ENCODE assay signal across 11 mouse cellular contexts in genomic region chr6:124914511-124914910, GRCm38 (mm10). TPM values are rescaled to one million over a fixed set of nuclear protein-coding genes. Genes with fewer than 3 reads are reported as not detected.
DNase-seq lines count a peak whose midpoint lies in the region; ATAC-seq and TF ChIP-seq lines count a peak whose summit lies in the region.
"Had no signal": no experiment of that assay in that cellular context is flagged by ENCODE, and none has a peak within 500 bp of the region (broad histone marks: within the 10 kb centered on the region; RNA-seq: fewer than 3 reads in every experiment).

No protein-coding gene starts in this region.

- H3K4me1 ChIP-seq in liver, adult 2 months (ENCODE audit: control insufficient read depth, insufficient read depth, low read length), result peaks cover 28% of the 10 kb centered on the region
- peaks cover 20% of the 10 kb centered on the region for H3K4me1 ChIP-seq in liver, postnatal 0 days (ENCODE audit: insufficient read depth)
- peaks cover 31% of the 10 kb centered on the region for H3K4me1 ChIP-seq in forebrain, embryonic 11.5 days (replicated peaks; ENCODE audit: control insufficient read depth, insufficient read depth, low read length)
- peaks cover 44% of the 10 kb centered on the region for H3K4me1 ChIP-seq in hindbrain, embryonic 14.5 days (replicated peaks; ENCODE audit: control insufficient read depth, insufficient read depth, low read length)
- peaks cover 11% of the 10 kb centered on the region; the same call in 1 of the 2 replicates for H3K4me1 ChIP-seq in midbrain, postnatal 0 days (ENCODE audit: insufficient read depth, low read length)

- TF ChIP-seq EP300 in liver, postnatal 0 days (IDR thresholded peaks at IDR 0.05; ENCODE audit: low read depth), result no peak

- TF ChIP-seq CTCF in liver, adult 2 months (IDR thresholded peaks at IDR 0.05; ENCODE audit: low read depth, low read length), result no peak
- no peak for TF ChIP-seq CTCF in liver, postnatal 0 days (IDR thresholded peaks at IDR 0.05; ENCODE audit: low read depth)
- no peak for TF ChIP-seq CTCF in midbrain, postnatal 0 days (IDR thresholded peaks at IDR 0.05)

- H3K27ac ChIP-seq in liver, adult 2 months (replicated peaks; ENCODE audit: insufficient read depth, low read depth, low read length), result peak overlapping the region; percentile 94
- H3K27ac ChIP-seq in liver, postnatal 0 days (ENCODE audit: low read depth), result no peak overlapping the region
- H3K27ac ChIP-seq in forebrain, embryonic 11.5 days (ENCODE audit: low read depth, low read length), result peak overlapping the region; percentile 41; the same call in 1 of the 2 replicates
- H3K27ac ChIP-seq in hindbrain, embryonic 14.5 days, result peak overlapping the region; percentile 100
- H3K27ac ChIP-seq in midbrain, postnatal 0 days (ENCODE audit: low read depth, low read length), result 0 out of 2 replicates have a peak overlapping the region, but pooled peaks have one; percentile 100

- 82% methylated on average over 7 of the region's 7 CpGs for WGBS in liver, adult 2 months
- 85% methylated on average over 7 of the region's 7 CpGs for WGBS in liver, postnatal 0 days (ENCODE audit: insufficient replicate concordance)
- 83% methylated on average over 7 of the region's 7 CpGs for WGBS in forebrain, embryonic 11.5 days
- WGBS in hindbrain, embryonic 14.5 days, result 82% methylated on average over 7 of the region's 7 CpGs
- 75% methylated on average over 7 of the region's 7 CpGs for WGBS in midbrain, postnatal 0 days

- no peaks in the 10 kb centered on the region for H3K27me3 ChIP-seq in liver, adult 2 months (ENCODE audit: control insufficient read depth, insufficient read depth, low read length)
- peaks cover 45% of the 10 kb centered on the region for H3K27me3 ChIP-seq in liver, postnatal 0 days (ENCODE audit: insufficient read depth, low read length)
- peaks cover 9% of the 10 kb centered on the region for H3K27me3 ChIP-seq in forebrain, embryonic 11.5 days (ENCODE audit: control insufficient read depth, insufficient read depth, low read length)
- H3K27me3 ChIP-seq in hindbrain, embryonic 14.5 days (ENCODE audit: control insufficient read depth, insufficient read depth, low read length), result no peaks in the 10 kb centered on the region
- no peaks in the 10 kb centered on the region for H3K27me3 ChIP-seq in midbrain, postnatal 0 days (ENCODE audit: insufficient read depth, low read length)

- no peak for DNase-seq in liver, adult 2 months (ENCODE audit: extremely low read depth, low read depth, low spot score)
- DNase-seq in liver, postnatal 0 days, result no peak
- no peak for DNase-seq in forebrain, embryonic 11.5 days (ENCODE audit: low spot score)
- DNase-seq in hindbrain, embryonic 14.5 days (ENCODE audit: low spot score), result no peak
- no peak for DNase-seq in midbrain, postnatal 0 days (ENCODE audit: low spot score)
- DNase-seq in left cerebral cortex, adult 8-10 months (ENCODE audit: low spot score in 2 of 2), result no peak
- no peak for DNase-seq in embryo, embryonic 11 days
- DNase-seq in spleen, postnatal 10 days (ENCODE audit: low spot score in 2 of 2), result no peak
- DNase-seq: adrenal gland, adult 8-10 months; gastrocnemius, postnatal 25 days had no signal

- H3K4me2 ChIP-seq in liver, postnatal 0 days (ENCODE audit: low read depth, low read length), result no peak overlapping the region
- H3K4me2 ChIP-seq in forebrain, embryonic 11.5 days (ENCODE audit: low read depth, low read length, severe bottlenecking), result peak overlapping the region; percentile 99; the same call in 1 of the 2 replicates
- H3K4me2 ChIP-seq in hindbrain, embryonic 14.5 days (replicated peaks), result peak overlapping the region; percentile 100
- peak overlapping the region; percentile 99 for H3K4me2 ChIP-seq in midbrain, postnatal 0 days (ENCODE audit: low read depth, low read length, poor library complexity, severe bottlenecking)

- peak overlapping the region; percentile 100; the same call in 1 of the 2 replicates for H3K9ac ChIP-seq in liver, adult 2 months (ENCODE audit: low read depth, low read length)
- no peak overlapping the region for H3K9ac ChIP-seq in liver, postnatal 0 days (replicated peaks)
- peak overlapping the region; percentile 98 for H3K9ac ChIP-seq in forebrain, embryonic 11.5 days (ENCODE audit: low read length)
- H3K9ac ChIP-seq in hindbrain, embryonic 14.5 days, result peak overlapping the region; percentile 100
- 0 out of 2 replicates have a peak overlapping the region, but pooled peaks have one; percentile 9 for H3K9ac ChIP-seq in midbrain, postnatal 0 days (replicated peaks; ENCODE audit: low read length, poor library complexity, severe bottlenecking)

- H3K4me3 ChIP-seq in liver, adult 2 months (ENCODE audit: insufficient read depth, low read depth, low read length), result no peak overlapping the region
- H3K4me3 ChIP-seq in liver, postnatal 0 days (ENCODE audit: low read depth, low read length), result no peak overlapping the region
- peak overlapping the region; percentile 96; the same call in 1 of the 2 replicates for H3K4me3 ChIP-seq in forebrain, embryonic 11.5 days (ENCODE audit: low read depth, low read length)
- H3K4me3 ChIP-seq in hindbrain, embryonic 14.5 days (replicated peaks; ENCODE audit: low read length), result peak overlapping the region; percentile 96
- H3K4me3 ChIP-seq in midbrain, postnatal 0 days (ENCODE audit: low read depth, low read length), result peak overlapping the region; percentile 68

- no peaks in the 10 kb centered on the region for H3K9me3 ChIP-seq in liver, postnatal 0 days (ENCODE audit: low read length)
- H3K9me3 ChIP-seq in forebrain, embryonic 11.5 days (ENCODE audit: control insufficient read depth, low read length), result no peaks in the 10 kb centered on the region
- no peaks in the 10 kb centered on the region for H3K9me3 ChIP-seq in hindbrain, embryonic 14.5 days (ENCODE audit: control insufficient read depth, low read length)
- no peaks in the 10 kb centered on the region for H3K9me3 ChIP-seq in midbrain, postnatal 0 days (ENCODE audit: low read length)

- peaks cover 8% of the 10 kb centered on the region; the same call in 1 of the 2 replicates for H3K36me3 ChIP-seq in liver, adult 2 months (ENCODE audit: control insufficient read depth, insufficient read depth, low read length)
- peaks cover 12% of the 10 kb centered on the region; the same call in 1 of the 2 replicates for H3K36me3 ChIP-seq in liver, postnatal 0 days (replicated peaks; ENCODE audit: insufficient read depth, low read length)
- peaks cover 8% of the 10 kb centered on the region; the same call in 1 of the 2 replicates for H3K36me3 ChIP-seq in forebrain, embryonic 11.5 days (ENCODE audit: control insufficient read depth, insufficient read depth, low read length)
- peaks cover 28% of the 10 kb centered on the region for H3K36me3 ChIP-seq in hindbrain, embryonic 14.5 days (replicated peaks; ENCODE audit: control insufficient read depth, insufficient read depth)
- peaks cover 22% of the 10 kb centered on the region for H3K36me3 ChIP-seq in midbrain, postnatal 0 days (ENCODE audit: insufficient read depth, low read length)

- ATAC-seq in liver, postnatal 0 days, result no peak
- no peak for ATAC-seq in forebrain, embryonic 11.5 days (replicated peaks; ENCODE audit: low FRiP score)
- no peak for ATAC-seq in hindbrain, embryonic 14.5 days (ENCODE audit: low FRiP score)
- no peak for ATAC-seq in midbrain, postnatal 0 days (ENCODE audit: low FRiP score)

- peaks cover 2% of the 10 kb centered on the region; the same call in 1 of the 2 replicates for H3K79me2 ChIP-seq in liver, adult 2 months (ENCODE audit: control insufficient read depth, insufficient read depth, low read length)

- 0 out of 2 replicates have a peak, but pooled peaks have one; percentile 12 for TF ChIP-seq POLR2A in liver, adult 2 months (IDR thresholded peaks at IDR 0.05; ENCODE audit: extremely low read depth, insufficient read depth, low read length)

RNA-seq across cellular contexts. Expression of gene Lag3, which starts 3.0 kb away (rescaled TPM):
- total RNA-seq in liver, adult 2 months (2014; rRNA removed), result 0.09 and 0.13 TPM in 2 replicates
- polyA plus RNA-seq in liver, adult 2 months (2012; rRNA removed), result 0.39 and 0.67 TPM in 2 replicates
- polyA plus RNA-seq in liver, postnatal 0 days (2015; fragmentation: Nextera tagmentation; extraction: Ambion mirVana), result 0.33 and 0.40 TPM in 2 replicates
- 2.3 and 2.5 TPM in 2 replicates for polyA plus RNA-seq in forebrain, embryonic 11.5 days (2014; fragmentation: Nextera tagmentation; extraction: Ambion mirVana)
- polyA plus RNA-seq in hindbrain, embryonic 14.5 days (2014; fragmentation: Nextera tagmentation; extraction: Ambion mirVana), result 2.1 and 2.8 TPM in 2 replicates
- total RNA-seq in midbrain, postnatal 0 days (2014; rRNA removed), result 1.1 and 2.1 TPM in 2 replicates
- polyA plus RNA-seq in midbrain, postnatal 0 days (2015; fragmentation: Nextera tagmentation; extraction: Ambion mirVana), result 2.8 and 3.5 TPM in 2 replicates
- total RNA-seq in left cerebral cortex, adult 8-10 months (2022), result 10 to 100 TPM in 2 of 4 experiments, 1 to 10 TPM in 2; 2.4 to 12.6 (median 6.8) TPM

RNA-seq across cellular contexts. Expression of gene Ptms, which starts 5.4 kb away (rescaled TPM):
- total RNA-seq in liver, adult 2 months (2014; rRNA removed), result 80.7 and 101 TPM in 2 replicates
- 2,256 and 3,281 TPM in 2 replicates for polyA plus RNA-seq in liver, adult 2 months (2012; rRNA removed)
- 116 and 145 TPM in 2 replicates for polyA plus RNA-seq in liver, postnatal 0 days (2015; fragmentation: Nextera tagmentation; extraction: Ambion mirVana)
- polyA plus RNA-seq in forebrain, embryonic 11.5 days (2014; fragmentation: Nextera tagmentation; extraction: Ambion mirVana), result 369 and 455 TPM in 2 replicates
- 674 and 707 TPM in 2 replicates for polyA plus RNA-seq in hindbrain, embryonic 14.5 days (2014; fragmentation: Nextera tagmentation; extraction: Ambion mirVana)
- total RNA-seq in midbrain, postnatal 0 days (2014; rRNA removed), result 814 and 944 TPM in 2 replicates
- polyA plus RNA-seq in midbrain, postnatal 0 days (2015; fragmentation: Nextera tagmentation; extraction: Ambion mirVana), result 810 TPM in 2 replicates
- 100 to 1,000 TPM; 915 to 964 (median 945) TPM for total RNA-seq in left cerebral cortex, adult 8-10 months (2022)

RNA-seq across cellular contexts. Expression of gene Mlf2, which starts 16.7 kb away (rescaled TPM):
- 74.6 and 101 TPM in 2 replicates for total RNA-seq in liver, adult 2 months (2014; rRNA removed)
- 265 and 285 TPM in 2 replicates for polyA plus RNA-seq in liver, adult 2 months (2012; rRNA removed)
- 119 and 136 TPM in 2 replicates for polyA plus RNA-seq in liver, postnatal 0 days (2015; fragmentation: Nextera tagmentation; extraction: Ambion mirVana)
- polyA plus RNA-seq in forebrain, embryonic 11.5 days (2014; fragmentation: Nextera tagmentation; extraction: Ambion mirVana), result 450 and 480 TPM in 2 replicates
- 577 and 614 TPM in 2 replicates for polyA plus RNA-seq in hindbrain, embryonic 14.5 days (2014; fragmentation: Nextera tagmentation; extraction: Ambion mirVana)
- 512 and 647 TPM in 2 replicates for total RNA-seq in midbrain, postnatal 0 days (2014; rRNA removed)
- polyA plus RNA-seq in midbrain, postnatal 0 days (2015; fragmentation: Nextera tagmentation; extraction: Ambion mirVana), result 628 and 643 TPM in 2 replicates
- total RNA-seq in left cerebral cortex, adult 8-10 months (2022), result 100 to 1,000 TPM; 578 to 635 (median 620) TPM

RNA-seq across cellular contexts. Expression of gene Cd4, which starts 26.5 kb away (rescaled TPM):
- 0.27 and 0.83 TPM in 2 replicates for total RNA-seq in liver, adult 2 months (2014; rRNA removed)
- polyA plus RNA-seq in liver, adult 2 months (2012; rRNA removed), result 0.19 and 0.46 TPM in 2 replicates
- polyA plus RNA-seq in liver, postnatal 0 days (2015; fragmentation: Nextera tagmentation; extraction: Ambion mirVana), result 0.14 and 0.24 TPM in 2 replicates
- not detected in 2 replicates for polyA plus RNA-seq in forebrain, embryonic 11.5 days (2014; fragmentation: Nextera tagmentation; extraction: Ambion mirVana)
- polyA plus RNA-seq in hindbrain, embryonic 14.5 days (2014; fragmentation: Nextera tagmentation; extraction: Ambion mirVana), result 0.27 and 0.35 TPM in 2 replicates
- total RNA-seq in midbrain, postnatal 0 days (2014; rRNA removed), result 0.19 and 2.8 TPM in 2 replicates
- polyA plus RNA-seq in midbrain, postnatal 0 days (2015; fragmentation: Nextera tagmentation; extraction: Ambion mirVana), result 0.25 and 0.58 TPM in 2 replicates
- total RNA-seq in left cerebral cortex, adult 8-10 months (2022), result 10 to 100 TPM; 13.4 to 17.2 (median 15.9) TPM
- total RNA-seq: MEL had no signal

RNA-seq across cellular contexts. Expression of gene Gpr162, which starts 50.7 kb away (rescaled TPM):
- 0.09 and 0.27 TPM in 2 replicates for total RNA-seq in liver, adult 2 months (2014; rRNA removed)
- 0.42 and 0.44 TPM in 2 replicates for polyA plus RNA-seq in liver, adult 2 months (2012; rRNA removed)
- polyA plus RNA-seq in liver, postnatal 0 days (2015; fragmentation: Nextera tagmentation; extraction: Ambion mirVana), result 0.04 and 0.08 TPM in 2 replicates
- 2.7 and 2.8 TPM in 2 replicates for polyA plus RNA-seq in forebrain, embryonic 11.5 days (2014; fragmentation: Nextera tagmentation; extraction: Ambion mirVana)
- 16.6 and 17.6 TPM in 2 replicates for polyA plus RNA-seq in hindbrain, embryonic 14.5 days (2014; fragmentation: Nextera tagmentation; extraction: Ambion mirVana)
- total RNA-seq in midbrain, postnatal 0 days (2014; rRNA removed), result 198 and 225 TPM in 2 replicates
- polyA plus RNA-seq in midbrain, postnatal 0 days (2015; fragmentation: Nextera tagmentation; extraction: Ambion mirVana), result 38.3 and 39.3 TPM in 2 replicates
- total RNA-seq in left cerebral cortex, adult 8-10 months (2022), result 100 to 1,000 TPM; 202 to 224 (median 204) TPM

Comparison
In these comparisons a context has a peak if more than half of its experiments do, and no peak if none do; other contexts are left out.
1. H3K4me3 ChIP-seq: peak in forebrain, embryonic 11.5 days (single experiment), hindbrain, embryonic 14.5 days (single experiment) and midbrain, postnatal 0 days (single experiment); none in liver, adult 2 months (single experiment) and liver, postnatal 0 days (single experiment).